Mouse (Mus musculus): ENCODE measurements at regions not wholly inside any gene's neighbourhood (a gene's known extent, or its start where the extent isn't known, plus 50 kb on each side); places are given as distances from the start of the nearest gene placed in this dataset.

DNA sequence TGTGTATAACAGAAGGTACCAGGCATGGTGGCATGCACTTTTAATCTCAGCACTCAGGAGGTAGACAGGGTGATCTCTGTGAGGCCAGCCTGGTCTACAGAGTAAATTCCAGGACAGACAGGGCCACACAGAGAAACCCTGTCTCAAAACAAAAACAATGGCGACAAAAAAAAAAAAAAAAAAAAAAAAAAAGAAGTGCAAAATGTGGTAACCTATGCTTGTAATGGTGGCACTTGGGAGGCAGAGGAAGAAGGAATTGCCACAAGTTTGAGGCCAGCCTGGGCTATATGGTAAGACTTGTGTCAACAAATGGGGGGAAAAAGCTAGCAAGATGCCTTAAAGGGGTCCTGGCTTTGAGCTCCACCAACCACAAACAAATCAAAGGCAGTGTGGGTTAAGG is 67.6 kb downstream of the Ddx3x start:
- no peak for TF ChIP-seq CTCF (IDR thresholded peaks at IDR 0.05)
- no peak for TF ChIP-seq EP300 (IDR thresholded peaks at IDR 0.05; ENCODE audit: insufficient read depth, low read depth, low read length)

Measured in heart, adult 2 months (tissue).